Mouse (Mus musculus) effector memory CD4-positive, alpha-beta T cell, adult 7 months (primary cell): ENCODE measurements around the gene Camk2b. TPM values are rescaled to one million over a fixed set of nuclear protein-coding genes. Genes with fewer than 3 reads are reported as not detected.

ENCODE experiments used
- polyA plus RNA-seq: library from polyadenylated mRNA; unstranded; fragments of 100-300 nt; shearing (Covaris generic); gene quantifications from one replicate; pipeline ENCODE4 v1.2.1, GENCODE M21; 2017

Gene Camk2b
- polyA plus RNA-seq: 14.8 TPM

DNA sequence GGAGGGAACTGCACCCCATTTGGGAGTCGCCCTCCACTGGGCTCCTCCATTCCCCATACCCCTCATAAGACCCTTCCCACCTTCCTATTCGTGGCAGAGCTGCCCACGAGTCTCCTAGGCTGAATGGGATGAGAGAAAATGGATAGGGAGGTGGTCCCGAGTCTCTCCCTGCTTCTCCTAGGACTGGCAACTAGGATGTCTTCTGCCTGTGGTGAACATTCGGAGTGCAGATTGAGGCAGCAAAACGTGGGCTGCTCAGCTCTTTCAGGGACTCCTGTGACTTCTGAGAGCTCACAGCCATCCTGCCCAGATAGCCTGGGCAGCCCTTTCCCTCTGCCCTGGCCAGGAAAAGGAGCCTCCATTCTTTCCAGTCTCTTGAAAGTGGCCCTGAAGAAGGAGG lies at the start of gene Camk2b:
Camk2b (minus strand) TSS at position 187 of the 400 bp plus-strand sequence.

DNA sequence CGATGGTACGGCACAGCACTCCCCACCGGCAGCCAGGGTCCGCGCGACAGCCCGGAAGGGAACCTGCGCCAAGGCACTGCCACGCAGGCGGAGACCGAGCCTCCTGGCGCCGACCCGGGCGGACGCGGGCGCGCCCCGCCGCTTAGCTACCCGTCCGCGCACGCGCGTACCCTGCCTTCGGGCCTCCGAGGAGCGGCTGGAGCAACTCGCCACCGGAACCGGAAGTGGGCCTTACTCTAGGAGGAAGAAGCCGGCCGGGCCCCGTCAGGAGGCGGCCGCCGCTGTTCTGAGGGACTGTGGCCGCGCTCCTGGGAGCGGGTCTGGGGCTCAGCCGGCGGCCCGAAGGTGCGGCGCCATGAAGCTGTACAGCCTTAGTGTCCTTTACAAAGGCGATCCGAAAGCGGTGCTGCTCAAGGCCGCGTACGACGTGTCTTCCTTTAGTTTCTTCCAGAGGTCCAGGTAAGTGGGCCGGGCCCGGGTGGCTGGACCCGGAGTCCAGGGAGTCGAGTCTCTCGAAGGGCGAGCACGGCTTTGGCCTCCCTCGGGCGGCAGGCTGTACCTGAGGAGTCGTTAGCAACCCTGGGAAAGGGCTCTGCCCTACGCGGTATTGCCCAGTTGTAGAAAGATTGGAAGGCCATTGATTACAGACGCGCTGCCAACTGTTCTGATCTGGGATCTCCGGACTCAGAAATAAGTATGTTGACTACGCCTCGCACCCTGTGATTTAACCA lies 110.5 kb downstream of the Camk2b start, which contains the start of gene Ykt6:
Ykt6 (plus strand) TSS at position 148 of the 731 bp plus-strand sequence.

GRCm38 (mm10) chr11:5949586-5950352 lies 116.4 kb downstream of the Camk2b start, which contains the start of gene Gck:
Gck (minus strand) TSS chr11:5950081.

Other genes starting within 250 kb of the Camk2b start
- 11.8 TPM for gene Polm, start 228.3 kb downstream of the Camk2b start, polyA plus RNA-seq
- gene Aebp1, start 204.4 kb downstream of the Camk2b start, polyA plus RNA-seq: 0.54 TPM
- 51.8 TPM for gene Pold2, start 188.1 kb downstream of the Camk2b start, polyA plus RNA-seq
- not detected for gene Myl7, start 167.6 kb downstream of the Camk2b start, polyA plus RNA-seq
- 0.63 TPM for gene Gck, start 116.3 kb downstream of the Camk2b start, polyA plus RNA-seq
- gene Ykt6, start 110.7 kb downstream of the Camk2b start, polyA plus RNA-seq: 26.4 TPM
- not detected for gene A730071L15Rik, start 133.7 kb upstream of the Camk2b start, polyA plus RNA-seq
- gene Nudcd3, start 134.1 kb upstream of the Camk2b start, polyA plus RNA-seq: 49.3 TPM
- gene Npc1l1, start 163.8 kb upstream of the Camk2b start, polyA plus RNA-seq: 0.11 TPM
- gene Ddx56, start 201.4 kb upstream of the Camk2b start, polyA plus RNA-seq: 60.2 TPM
- 43.1 TPM for gene Tmed4, start 208.5 kb upstream of the Camk2b start, polyA plus RNA-seq
- 245 TPM for gene Ogdh, start 225.3 kb upstream of the Camk2b start, polyA plus RNA-seq